Mouse (Mus musculus): ENCODE measurements around the gene Dcps. TPM values are rescaled to one million over a fixed set of nuclear protein-coding genes. Genes with fewer than 3 reads are reported as not detected.

The Dcps gene
- polyA plus RNA-seq, 2 experiments: 54.6 to 61.6 TPM

DNA sequence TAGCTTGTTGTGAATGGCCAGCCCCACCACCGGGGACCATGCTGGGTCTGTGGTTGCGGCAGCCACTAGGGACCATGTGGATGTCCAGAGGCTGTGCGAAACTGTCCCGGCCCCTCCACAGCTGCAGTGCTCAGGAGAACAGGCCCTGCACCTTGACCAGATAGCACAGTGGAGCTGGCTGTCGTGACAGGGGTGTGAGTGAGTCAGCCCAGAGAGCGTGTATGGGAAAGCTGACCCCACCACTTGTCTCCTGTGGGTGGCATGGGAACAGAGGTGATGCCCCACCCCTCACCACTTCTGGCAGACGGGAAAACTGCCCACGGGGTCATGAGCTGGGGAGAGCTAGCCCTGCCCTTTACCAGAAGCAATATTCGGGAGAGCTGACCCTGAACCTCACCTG is 30.7 kb downstream of the Dcps start:
- Histone ChIP-seq H3K4me2 (replicated peaks; ENCODE audit: low read depth, low read length, severe bottlenecking) (no peak overlapping the region), H3K36me3 (ENCODE audit: control insufficient read depth, insufficient read depth, low read length) (no peaks in the 10 kb centered on the region), H3K27me3 (ENCODE audit: control insufficient read depth, insufficient read depth, low read length) (no peaks in the 10 kb centered on the region), H3K9me3 (ENCODE audit: control insufficient read depth, low read length) (no peaks in the 10 kb centered on the region), H3K27ac (replicated peaks; ENCODE audit: low read depth, low read length) (no peak overlapping the region), H3K4me1 (ENCODE audit: control insufficient read depth, insufficient read depth, low read length) (peaks cover 3% of the 10 kb centered on the region; the same call in 1 of the 2 replicates), H3K4me3 (replicated peaks; ENCODE audit: low read length) (no peak overlapping the region), H3K9ac (ENCODE audit: low read depth, low read length, severe bottlenecking) (no peak overlapping the region)
- no peak for DNase-seq (ENCODE audit: low spot score)
- WGBS: 84% methylated on average over 8 of the region's 9 CpGs
- no peak for ATAC-seq (ENCODE audit: low FRiP score, low read depth)
- TF ChIP-seq POLR2A (IDR thresholded peaks at IDR 0.05; ENCODE audit: borderline replicate concordance, extremely low read depth, insufficient read depth, insufficient read length): no peak

- TF ChIP-seq POLR2A (IDR thresholded peaks at IDR 0.05; ENCODE audit: borderline replicate concordance, extremely low read depth, insufficient read depth, insufficient read length): no peak
Observed at GRCm38 (mm10) chr9:35142221-35142620, 33.6 kb downstream of the Dcps start.

GRCm38 (mm10) chr9:35139231-35139744 is 36.6 kb downstream of the Dcps start:
- WGBS: 73% methylated on average over 5 of the region's 5 CpGs

More at GRCm38 (mm10) chr9:35142221-35142620, 33.6 kb downstream of the Dcps start:
- Histone ChIP-seq H3K4me2 (replicated peaks; ENCODE audit: low read depth, low read length, severe bottlenecking) (no peak overlapping the region), H3K36me3 (ENCODE audit: control insufficient read depth, insufficient read depth, low read length) (no peaks in the 10 kb centered on the region), H3K27me3 (ENCODE audit: control insufficient read depth, insufficient read depth, low read length) (no peaks in the 10 kb centered on the region), H3K9ac (ENCODE audit: low read depth, low read length, severe bottlenecking) (no peak overlapping the region), H3K27ac (replicated peaks; ENCODE audit: low read depth, low read length) (no peak overlapping the region), H3K4me3 (replicated peaks; ENCODE audit: low read length) (no peak overlapping the region), H3K4me1 (ENCODE audit: control insufficient read depth, insufficient read depth, low read length) (peaks cover 4% of the 10 kb centered on the region; the same call in 1 of the 2 replicates), H3K9me3 (ENCODE audit: control insufficient read depth, low read length) (no peaks in the 10 kb centered on the region)
- ATAC-seq (ENCODE audit: low FRiP score, low read depth) (no peak), DNase-seq (ENCODE audit: low spot score) (no peak)
- WGBS: 82% methylated on average over 2 of the region's 2 CpGs

GRCm38 (mm10) chr9:35138029-35138428 is 37.8 kb downstream of the Dcps start:
- no peak for DNase-seq (ENCODE audit: low spot score)
- WGBS: 44% methylated on average over 7 of the region's 7 CpGs
- Histone ChIP-seq H3K4me3 (replicated peaks; ENCODE audit: low read length) (no peak overlapping the region), H3K4me1 (ENCODE audit: control insufficient read depth, insufficient read depth, low read length) (peaks cover 4% of the 10 kb centered on the region; the same call in 1 of the 2 replicates), H3K27me3 (ENCODE audit: control insufficient read depth, insufficient read depth, low read length) (no peaks in the 10 kb centered on the region), H3K27ac (replicated peaks; ENCODE audit: low read depth, low read length) (no peak overlapping the region), H3K4me2 (replicated peaks; ENCODE audit: low read depth, low read length, severe bottlenecking) (no peak overlapping the region), H3K9me3 (ENCODE audit: control insufficient read depth, low read length) (no peaks in the 10 kb centered on the region), H3K9ac (ENCODE audit: low read depth, low read length, severe bottlenecking) (no peak overlapping the region), H3K36me3 (ENCODE audit: control insufficient read depth, insufficient read depth, low read length) (no peaks in the 10 kb centered on the region)
- no peak for ATAC-seq (ENCODE audit: low FRiP score, low read depth)
- no peak for TF ChIP-seq POLR2A (IDR thresholded peaks at IDR 0.05; ENCODE audit: borderline replicate concordance, extremely low read depth, insufficient read depth, insufficient read length)

More at GRCm38 (mm10) chr9:35139231-35139744, 36.6 kb downstream of the Dcps start:
- Histone ChIP-seq H3K27ac (replicated peaks; ENCODE audit: low read depth, low read length) (no peak overlapping the region), H3K9me3 (ENCODE audit: control insufficient read depth, low read length) (no peaks in the 10 kb centered on the region), H3K27me3 (ENCODE audit: control insufficient read depth, insufficient read depth, low read length) (no peaks in the 10 kb centered on the region), H3K4me1 (ENCODE audit: control insufficient read depth, insufficient read depth, low read length) (peaks cover 4% of the 10 kb centered on the region; the same call in 1 of the 2 replicates), H3K4me2 (replicated peaks; ENCODE audit: low read depth, low read length, severe bottlenecking) (no peak overlapping the region), H3K36me3 (ENCODE audit: control insufficient read depth, insufficient read depth, low read length) (no peaks in the 10 kb centered on the region), H3K9ac (ENCODE audit: low read depth, low read length, severe bottlenecking) (no peak overlapping the region), H3K4me3 (replicated peaks; ENCODE audit: low read length) (no peak overlapping the region)
- TF ChIP-seq POLR2A (IDR thresholded peaks at IDR 0.05; ENCODE audit: borderline replicate concordance, extremely low read depth, insufficient read depth, insufficient read length): no peak
- DNase-seq (ENCODE audit: low spot score): no peak
- ATAC-seq (ENCODE audit: low FRiP score, low read depth): no peak

- Histone ChIP-seq H3K9ac (ENCODE audit: low read depth, low read length, severe bottlenecking) (no peak overlapping the region), H3K9me3 (ENCODE audit: control insufficient read depth, low read length) (no peaks in the 10 kb centered on the region), H3K4me3 (replicated peaks; ENCODE audit: low read length) (no peak overlapping the region), H3K27ac (replicated peaks; ENCODE audit: low read depth, low read length) (no peak overlapping the region), H3K27me3 (ENCODE audit: control insufficient read depth, insufficient read depth, low read length) (no peaks in the 10 kb centered on the region), H3K36me3 (ENCODE audit: control insufficient read depth, insufficient read depth, low read length) (no peaks in the 10 kb centered on the region), H3K4me1 (ENCODE audit: control insufficient read depth, insufficient read depth, low read length) (peaks cover 4% of the 10 kb centered on the region; the same call in 1 of the 2 replicates), H3K4me2 (replicated peaks; ENCODE audit: low read depth, low read length, severe bottlenecking) (no peak overlapping the region)
- 72% methylated on average over 6 of the region's 6 CpGs for WGBS
- no peak for TF ChIP-seq POLR2A (IDR thresholded peaks at IDR 0.05; ENCODE audit: borderline replicate concordance, extremely low read depth, insufficient read depth, insufficient read length)
- DNase-seq (ENCODE audit: low spot score): no peak
- ATAC-seq (ENCODE audit: low FRiP score, low read depth): no peak
Observed at GRCm38 (mm10) chr9:35135575-35135974, 40.3 kb downstream of the Dcps start.
